Mouse (Mus musculus) MEL (cell line): ENCODE results near the gene Actn1. TPM values are rescaled to one million over a fixed set of nuclear protein-coding genes. Genes with fewer than 3 reads are reported as not detected.

Source experiments
- DNase-seq: peaks from one replicate; pipeline ENCODE4 v3.0.0; 2011; ENCODE audit warnings: low read depth, low spot score
- H3K27ac ChIP-seq: 2 replicates; pipeline ENCODE4 v1.5.1; 2012; ENCODE audit warnings: low read depth, mild to moderate bottlenecking, control low read depth, low read length, moderate library complexity; ENCODE audit not compliant: control insufficient read depth
- H3K27me3 ChIP-seq, 2 experiments: fragments of 150-350 bp in 1 of 2; sonication (generic) in 1 of 2; 2 replicates each; pipeline ENCODE4 v1.6.1; 2012; ENCODE audit warnings: low read length in 2 of 2, mild to moderate bottlenecking in 2 of 2, improper control_type of control experiment in 1 of 2, moderate library complexity in 1 of 2; ENCODE audit not compliant: insufficient read depth in 2 of 2, control insufficient read depth in 1 of 2
- H3K36me3 ChIP-seq, 2 experiments: 2 replicates each; pipeline ENCODE4 v1.6.1; 2012 to 2014; ENCODE audit warnings: low read length in 2 of 2, improper control_type of control experiment in 1 of 2, inconsistent platforms in 1 of 2, mild to moderate bottlenecking in 1 of 2; ENCODE audit not compliant: insufficient read depth in 2 of 2, control insufficient read depth in 1 of 2
- H3K4me1 ChIP-seq, 2 experiments: fragments of 150-350 bp in 1 of 2; sonication (generic) in 1 of 2; 2 replicates each; pipeline ENCODE4 v1.6.1; 2012; ENCODE audit warnings: low read length in 2 of 2, improper control_type of control experiment in 1 of 2, mild to moderate bottlenecking in 1 of 2; ENCODE audit not compliant: insufficient read depth in 2 of 2, control insufficient read depth in 1 of 2
- H3K4me3 ChIP-seq, 2 experiments: fragments of 150-350 bp in 1 of 2; sonication (generic) in 1 of 2; 2 replicates each; pipeline ENCODE4 v1.5.1; 2012; ENCODE audit warnings: low read depth in 2 of 2, low read length in 2 of 2, mild to moderate bottlenecking in 2 of 2, moderate library complexity in 2 of 2, control low read depth in 1 of 2, improper control_type of control experiment in 1 of 2; ENCODE audit not compliant: control insufficient read depth in 1 of 2, insufficient read depth in 1 of 2
- H3K79me2 ChIP-seq: 2 replicates; pipeline ENCODE4 v1.6.1; 2012; ENCODE audit warnings: mild to moderate bottlenecking, low read length, moderate library complexity; ENCODE audit not compliant: control insufficient read depth, poor library complexity, insufficient read depth
- H3K9ac ChIP-seq: 2 replicates; pipeline ENCODE4 v1.6.1; 2012; ENCODE audit warnings: low read depth, mild to moderate bottlenecking, control low read depth, low read length, moderate library complexity; ENCODE audit not compliant: control insufficient read depth, poor library complexity, severe bottlenecking
- H3K9me3 ChIP-seq: fragments of 150-350 bp; sonication (generic); replicated peaks from 2 replicates; pipeline ENCODE4 v1.6.1; 2012; ENCODE audit warnings: mild to moderate bottlenecking, low read length, improper control_type of control experiment, moderate library complexity; ENCODE audit not compliant: insufficient read depth
- CHD1 ChIP-seq: IDR thresholded peaks from 2 replicates; pipeline ENCODE4 v1.6.1; 2012; ENCODE audit warnings: low read depth, mild to moderate bottlenecking, inconsistent platforms, low read length, improper control_type of control experiment
- CTCF ChIP-seq, 3 experiments: IDR thresholded peaks in 2 of 3; conservative IDR thresholded peaks in 1 of 3; 2 replicates each; pipeline ENCODE4 v1.5.1; 2011 to 2012; ENCODE audit warnings: low read length in 3 of 3, low read depth in 2 of 3, mild to moderate bottlenecking in 2 of 3, improper control_type of control experiment in 1 of 3, inconsistent platforms in 1 of 3, mixed read lengths in 1 of 3, moderate library complexity in 1 of 3; ENCODE audit not compliant: control insufficient read depth in 1 of 3, insufficient read depth in 1 of 3, poor library complexity in 1 of 3, severe bottlenecking in 1 of 3
- ELF1 ChIP-seq: IDR thresholded peaks from 2 replicates; pipeline ENCODE4 v1.6.1; 2014; ENCODE audit warnings: low read depth, mild to moderate bottlenecking, inconsistent platforms, low read length, improper control_type of control experiment, moderate library complexity
- ETS1 ChIP-seq: IDR thresholded peaks from 2 replicates; pipeline ENCODE4 v1.6.1; 2012; ENCODE audit warnings: low read depth, mild to moderate bottlenecking, inconsistent platforms, low read length, improper control_type of control experiment, moderate library complexity
- GABPA ChIP-seq: IDR thresholded peaks from 2 replicates; pipeline ENCODE4 v1.6.1; 2012; ENCODE audit warnings: low read depth, mild to moderate bottlenecking, inconsistent platforms, low read length, improper control_type of control experiment, moderate library complexity
- KAT2A ChIP-seq: conservative IDR thresholded peaks from 2 replicates; pipeline ENCODE4 v1.6.1; 2012; ENCODE audit warnings: low read depth, low read length, improper control_type of control experiment, inconsistent platforms
- MAFK ChIP-seq: IDR thresholded peaks from 2 replicates; pipeline ENCODE4 v1.6.1; 2011; ENCODE audit warnings: low read depth, mild to moderate bottlenecking, low read length, improper control_type of control experiment, borderline replicate concordance
- MAX ChIP-seq: IDR thresholded peaks from 2 replicates; pipeline ENCODE4 v1.6.1; 2011; ENCODE audit warnings: low read length, improper control_type of control experiment
- MYB ChIP-seq: IDR thresholded peaks from 2 replicates; pipeline ENCODE4 v1.6.1; 2011; ENCODE audit warnings: mild to moderate bottlenecking, low read depth, low read length, improper control_type of control experiment
- POLR2A ChIP-seq, 2 experiments: IDR thresholded peaks; 2 replicates each; pipeline ENCODE4 v1.6.1; 2011 to 2012; ENCODE audit warnings: low read length in 2 of 2, mild to moderate bottlenecking in 2 of 2, control low read depth in 1 of 2, improper control_type of control experiment in 1 of 2, low read depth in 1 of 2, moderate library complexity in 1 of 2; ENCODE audit not compliant: control insufficient read depth in 1 of 2, insufficient read depth in 1 of 2, poor library complexity in 1 of 2
- POLR2AphosphoS2 ChIP-seq: IDR thresholded peaks from 2 replicates; pipeline ENCODE4 v1.6.1; 2011; ENCODE audit warnings: low read length, improper control_type of control experiment
- POLR2AphosphoS5 ChIP-seq: IDR thresholded peaks from 2 replicates; pipeline ENCODE4 v1.6.1; 2012; ENCODE audit warnings: low read depth, borderline replicate concordance, mild to moderate bottlenecking, inconsistent platforms, low read length, moderate library complexity, mixed read lengths
- RCOR1 ChIP-seq: IDR thresholded peaks from 2 replicates; pipeline ENCODE4 v1.6.1; 2012; ENCODE audit warnings: low read depth, mild to moderate bottlenecking, inconsistent platforms, low read length, improper control_type of control experiment
- TBP ChIP-seq: IDR thresholded peaks from 2 replicates; pipeline ENCODE4 v1.8.0; 2011; ENCODE audit warnings: low read depth, low read length, improper control_type of control experiment
- TCF12 ChIP-seq: IDR thresholded peaks from 2 replicates; pipeline ENCODE4 v1.6.1; 2014; ENCODE audit warnings: low read depth, mild to moderate bottlenecking, inconsistent platforms, low read length, improper control_type of control experiment, moderate library complexity
- UBTF ChIP-seq: IDR thresholded peaks from 2 replicates; pipeline ENCODE4 v1.6.1; 2012; ENCODE audit warnings: low read depth, mild to moderate bottlenecking, inconsistent platforms, low read length, improper control_type of control experiment, moderate library complexity, borderline replicate concordance; ENCODE audit not compliant: insufficient read depth
- USF2 ChIP-seq, 2 experiments: IDR thresholded peaks; 2 replicates each; pipeline ENCODE4 v1.6.1; 2011 to 2012; ENCODE audit warnings: improper control_type of control experiment in 2 of 2, low read length in 2 of 2, borderline replicate concordance in 1 of 2, inconsistent platforms in 1 of 2, low read depth in 1 of 2, mild to moderate bottlenecking in 1 of 2; ENCODE audit not compliant: insufficient read depth in 1 of 2
- ZC3H11A ChIP-seq: IDR thresholded peaks from 2 replicates; pipeline ENCODE4 v1.6.1; 2012; ENCODE audit warnings: low read depth, mild to moderate bottlenecking, inconsistent platforms, low read length, improper control_type of control experiment
- polyA plus RNA-seq, 2 experiments: library from polyadenylated mRNA; stranded (reverse) in 1 of 2; unstranded in 1 of 2; fragments of >175 nt in 1 of 2; fragments of >200 nt in 1 of 2; gene quantifications; 2 replicates each; pipeline versions ENCODE4 v1.2.1 to v1.2.4; 2012; ENCODE audit warnings: low replicate concordance in 2 of 2, low read depth in 1 of 2; ENCODE audit not compliant: insufficient read length in 2 of 2, insufficient read depth in 1 of 2, missing spikeins in 1 of 2
- total RNA-seq: library from RNA; depleted of rRNA; stranded (reverse); fragments of 300-350 nt; gene quantifications from 2 replicates; pipeline ENCODE4 v1.2.3, GENCODE M21; 2012

The Actn1 gene
- total and polyA plus RNA-seq, 3 experiments, result 7.8 to 27.0 TPM; not detected in 1

- H3K4me3 ChIP-seq, result no peak overlapping the region
- H3K79me2 ChIP-seq, result no peaks in the 10 kb centered on the region
- H3K27ac ChIP-seq, result no peak overlapping the region
- H3K36me3 ChIP-seq, result peaks cover 0 to 1% of the 10 kb centered on the region in 2 experiments; a peak in 2 of 4 replicates
- no peak for DNase-seq
- no peak for TF ChIP-seq CTCF (IDR thresholded peaks at IDR 0.05 in 2 of 3, conservative IDR thresholded peaks at IDR 0.05 in 1 of 3; ENCODE audit: control insufficient read depth in 1 of 3, insufficient read depth in 1 of 3, low read depth in 2 of 3, low read length in 3 of 3, poor library complexity in 1 of 3, severe bottlenecking in 1 of 3)
- no peak for TF ChIP-seq RCOR1
- no peak for TF ChIP-seq POLR2A (IDR thresholded peaks at IDR 0.05; ENCODE audit: control insufficient read depth in 1 of 2, insufficient read depth in 1 of 2, low read depth in 1 of 2, low read length in 2 of 2, poor library complexity in 1 of 2)
- TF ChIP-seq ELF1, result no peak
- H3K4me1 ChIP-seq, result peaks cover 0 to 1% of the 10 kb centered on the region in 2 experiments; a peak in 2 of 4 replicates
- no peaks in the 10 kb centered on the region for H3K27me3 ChIP-seq
- H3K9ac ChIP-seq, result no peak overlapping the region
- no peaks in the 10 kb centered on the region for H3K9me3 ChIP-seq
Measured at GRCm38 (mm10) chr12:80234226-80234625, 25.9 kb downstream of the Actn1 start.

GRCm38 (mm10) chr12:80232840-80233218, 27.3 kb downstream of the Actn1 start:
- TF ChIP-seq KAT2A, result no peak
- TF ChIP-seq UBTF, result no peak
- TF ChIP-seq, all 39 proteins: peak for 0
- no peak overlapping the region for H3K9ac ChIP-seq
- no peaks in the 10 kb centered on the region for H3K9me3 ChIP-seq
- no peak for DNase-seq
- H3K36me3 ChIP-seq, result peaks cover 0 to 4% of the 10 kb centered on the region in 2 experiments; a peak in 2 of 4 replicates
- no peaks in the 10 kb centered on the region for H3K27me3 ChIP-seq
- H3K79me2 ChIP-seq, result no peaks in the 10 kb centered on the region
- H3K4me1 ChIP-seq, result peaks cover 0 to 12% of the 10 kb centered on the region in 2 experiments; a peak in 3 of 4 replicates
- no peak overlapping the region for H3K4me3 ChIP-seq
- no peak overlapping the region for H3K27ac ChIP-seq

GRCm38 (mm10) chr12:80232076-80232839, 27.9 kb downstream of the Actn1 start:
- no peak overlapping the region for H3K27ac ChIP-seq
- no peak for DNase-seq
- TF ChIP-seq ZC3H11A (no peak), MAX (no peak), TCF12 (no peak), POLR2AphosphoS2 (no peak), GABPA (no peak), USF2 (IDR thresholded peaks at IDR 0.05; ENCODE audit: borderline replicate concordance in 1 of 2, insufficient read depth in 1 of 2, low read depth in 1 of 2, low read length in 2 of 2) (no peak), CHD1 (no peak), POLR2AphosphoS5 (no peak), MAFK (no peak), ETS1 (no peak), RCOR1 (no peak), UBTF (no peak), MYB (no peak), TBP (no peak), ELF1 (no peak)
- H3K9me3 ChIP-seq, result no peaks in the 10 kb centered on the region
- no peaks in the 10 kb centered on the region for H3K27me3 ChIP-seq
- H3K36me3 ChIP-seq, result peaks cover 0 to 4% of the 10 kb centered on the region in 2 experiments; a peak in 2 of 4 replicates
- H3K4me3 ChIP-seq, result no peak overlapping the region
- H3K9ac ChIP-seq, result no peak overlapping the region
- no peaks in the 10 kb centered on the region for H3K79me2 ChIP-seq
- peaks cover 0 to 12% of the 10 kb centered on the region in 2 experiments; a peak in 3 of 4 replicates for H3K4me1 ChIP-seq
